Mouse (Mus musculus) limb, embryonic 11.5 days (tissue): ENCODE measurements around the gene Myh7. TPM values are rescaled to one million over a fixed set of nuclear protein-coding genes. Genes with fewer than 3 reads are reported as not detected.

ENCODE experiments used
- ATAC-seq: fragments of 200-750 bp; cut with Nextera tagmentation; 2 replicates; pipeline ENCODE4 v1.8.0; 2017; ENCODE audit warnings: low read depth; ENCODE audit not compliant: insufficient number of reproducible peaks, low FRiP score, low TSS enrichment
- DNase-seq: peaks from one replicate; pipeline ENCODE4 v3.0.0-alpha.2; 2015; ENCODE audit warnings: low spot score
- H3K27ac ChIP-seq: fragments of 300-500 bp; sonication (generic); replicated peaks from 2 replicates; pipeline ENCODE4 v1.5.1; 2014; ENCODE audit warnings: low read depth, mild to moderate bottlenecking, low read length
- H3K27me3 ChIP-seq: fragments of 300-500 bp; sonication (generic); 2 replicates; pipeline ENCODE4 v1.6.1; 2014; ENCODE audit warnings: mild to moderate bottlenecking, low read length, mixed read lengths; ENCODE audit not compliant: control insufficient read depth, insufficient read depth
- H3K36me3 ChIP-seq: fragments of 300-500 bp; sonication (generic); 2 replicates; pipeline ENCODE4 v1.6.1; 2014; ENCODE audit warnings: mild to moderate bottlenecking, low read length, moderate library complexity, mixed read lengths; ENCODE audit not compliant: control insufficient read depth, insufficient read depth
- H3K4me1 ChIP-seq: fragments of 300-500 bp; sonication (generic); 2 replicates; pipeline ENCODE4 v1.6.1; 2014; ENCODE audit warnings: low read length, mixed read lengths; ENCODE audit not compliant: control insufficient read depth, insufficient read depth
- H3K4me2 ChIP-seq: fragments of 300-500 bp; sonication (generic); 2 replicates; pipeline ENCODE4 v1.6.1; 2014; ENCODE audit warnings: low read depth, mild to moderate bottlenecking, moderate library complexity; ENCODE audit not compliant: severe bottlenecking
- H3K4me3 ChIP-seq: fragments of 300-500 bp; sonication (generic); 2 replicates; pipeline ENCODE4 v1.5.1; 2014; ENCODE audit warnings: low read depth, low read length
- H3K9ac ChIP-seq: fragments of 300-500 bp; sonication (generic); 2 replicates; pipeline ENCODE4 v1.6.1; 2014; ENCODE audit warnings: mild to moderate bottlenecking, low read length
- H3K9me3 ChIP-seq: fragments of 300-500 bp; sonication (generic); 2 replicates; pipeline ENCODE4 v1.6.1; 2016; ENCODE audit warnings: low read length; ENCODE audit not compliant: control insufficient read depth
- WGBS: fragments of 180-500 bp; shearing (Covaris S2); extraction: QIAGEN DNeasy Blood & Tissue Kit; methylation state at CpG from one replicate; pipeline ENCODE4 v1.1.7; 2014; 5-methylcytosine and 5-hydroxymethylcytosine counted together
- polyA plus RNA-seq: library from polyadenylated mRNA; unstranded; fragments of >200 nt; fragmentation: Nextera tagmentation; extraction: Ambion mirVana; gene quantifications from 2 replicates; pipeline ENCODE4 v1.2.1, GENCODE M21; 2014

Gene Myh7
- polyA plus RNA-seq, 1 experiment from 2014 or later = 1.5 TPM

- Histone ChIP-seq H3K4me3 (no peak overlapping the region), H3K27ac (no peak overlapping the region), H3K9me3 (no peaks in the 10 kb centered on the region), H3K36me3 (peaks cover 15% of the 10 kb centered on the region; the same call in 1 of the 2 replicates), H3K4me2 (no peak overlapping the region), H3K4me1 (peaks cover 8% of the 10 kb centered on the region; the same call in 1 of the 2 replicates), H3K27me3 (no peaks in the 10 kb centered on the region), H3K9ac (no peak overlapping the region)
- DNase-seq (peak; percentile 78), ATAC-seq (no peak)
- 67% methylated on average over 7 of the region's 7 CpGs for WGBS
Observed at GRCm38 (mm10) chr14:55024236-55024635, 29.8 kb upstream of the Myh7 start.

- 89% methylated on average over 15 of the region's 15 CpGs for WGBS
- no peak overlapping the region for H3K4me3 ChIP-seq
- peaks cover 15% of the 10 kb centered on the region; the same call in 1 of the 2 replicates for H3K36me3 ChIP-seq
Observed at GRCm38 (mm10) chr14:55023011-55023410, 28.6 kb upstream of the Myh7 start.

GRCm38 (mm10) chr14:55020394-55020793 is 26.0 kb upstream of the Myh7 start:
- H3K36me3 ChIP-seq = peaks cover 15% of the 10 kb centered on the region; the same call in 1 of the 2 replicates
- H3K27ac ChIP-seq = no peak overlapping the region
- DNase-seq (no peak), ATAC-seq (no peak)
- H3K4me2 ChIP-seq = no peak overlapping the region
- no peaks in the 10 kb centered on the region for H3K4me1 ChIP-seq
- H3K9me3 ChIP-seq = no peaks in the 10 kb centered on the region
- WGBS = 91% methylated on average over 9 of the region's 9 CpGs
- H3K27me3 ChIP-seq = no peaks in the 10 kb centered on the region
- no peak overlapping the region for H3K9ac ChIP-seq
- no peak overlapping the region for H3K4me3 ChIP-seq

More at GRCm38 (mm10) chr14:55023011-55023410, 28.6 kb upstream of the Myh7 start:
- Histone ChIP-seq H3K9me3 (no peaks in the 10 kb centered on the region), H3K9ac (no peak overlapping the region), H3K27me3 (no peaks in the 10 kb centered on the region), H3K27ac (no peak overlapping the region), H3K4me2 (no peak overlapping the region), H3K4me1 (0 out of 2 replicates have a peak, but pooled peaks cover 4% of the 10 kb centered on the region)
- ATAC-seq = no peak
- no peak for DNase-seq

DNA sequence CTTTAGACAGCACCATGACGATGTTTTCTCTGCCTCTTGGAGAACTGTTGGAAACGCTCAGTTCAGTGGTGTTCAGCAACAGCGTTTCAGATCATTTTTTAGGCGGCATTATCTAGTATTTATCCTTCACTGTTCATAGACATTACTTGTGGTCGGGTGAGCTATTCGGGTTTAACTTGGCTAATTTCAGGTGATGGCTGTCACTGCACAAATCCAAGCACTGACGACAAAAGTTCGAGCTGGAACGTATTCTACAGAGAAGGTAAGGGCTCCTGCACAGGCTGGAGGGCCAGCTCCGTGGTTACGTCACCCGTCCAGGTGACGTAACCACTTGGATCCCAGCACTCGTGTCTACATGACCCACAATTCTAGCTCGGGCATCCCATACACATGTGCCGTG is 22.4 kb upstream of the Myh7 start:
- no peaks in the 10 kb centered on the region for H3K27me3 ChIP-seq
- no peaks in the 10 kb centered on the region for H3K9me3 ChIP-seq
- no peak for DNase-seq
- H3K9ac ChIP-seq = no peak overlapping the region
- no peak for ATAC-seq
- peaks cover 4% of the 10 kb centered on the region; the same call in 1 of the 2 replicates for H3K36me3 ChIP-seq
- no peak overlapping the region for H3K4me3 ChIP-seq
- no peaks in the 10 kb centered on the region for H3K4me1 ChIP-seq
- no peak overlapping the region for H3K4me2 ChIP-seq
- 94% methylated on average over 16 of the region's 16 CpGs for WGBS
- no peak overlapping the region for H3K27ac ChIP-seq

- peak overlapping the region; percentile 36; the same call in 1 of the 2 replicates for H3K27ac ChIP-seq
- ATAC-seq = no peak
- WGBS = under 1% methylated on average over 17 of the region's 17 CpGs
Observed at GRCm38 (mm10) chr14:55015767-55016111, 21.3 kb upstream of the Myh7 start.

GRCm38 (mm10) chr14:55014991-55015766 is 20.8 kb upstream of the Myh7 start, which contains the start of gene Ngdn:
Gene Ngdn, plus strand, starts transcription at chr14:55015454.
- Histone ChIP-seq H3K9me3 (no peaks in the 10 kb centered on the region), H3K4me1 (no peaks in the 10 kb centered on the region), H3K4me3 (peak within 1 kb of the TSS; percentile 80), H3K27me3 (no peaks in the 10 kb centered on the region), H3K4me2 (peak within 1 kb of the TSS; percentile 81), H3K9ac (peak within 1 kb of the TSS; percentile 81), H3K36me3 (no peaks in the 10 kb centered on the region), H3K27ac (peak within 1 kb of the TSS; percentile 74)
- ATAC-seq (peak; percentile 96), DNase-seq (peak; percentile 99)
- under 1% methylated on average over 36 of the region's 36 CpGs for WGBS

More at GRCm38 (mm10) chr14:55015767-55016111, 21.3 kb upstream of the Myh7 start:
- H3K27me3 ChIP-seq = no peaks in the 10 kb centered on the region
- H3K9me3 ChIP-seq = no peaks in the 10 kb centered on the region
- no peaks in the 10 kb centered on the region for H3K36me3 ChIP-seq
- DNase-seq = no peak
- H3K4me2 ChIP-seq = peak overlapping the region; percentile 81
- no peaks in the 10 kb centered on the region for H3K4me1 ChIP-seq
- peak overlapping the region; percentile 72 for H3K9ac ChIP-seq
- peak overlapping the region; percentile 80 for H3K4me3 ChIP-seq

- peak overlapping the region; percentile 74 for H3K27ac ChIP-seq
- H3K9ac ChIP-seq = peak overlapping the region; percentile 81
- DNase-seq = no peak
- H3K4me2 ChIP-seq = peak overlapping the region; percentile 64
- ATAC-seq = peak; percentile 45
- H3K36me3 ChIP-seq = no peaks in the 10 kb centered on the region
- no peaks in the 10 kb centered on the region for H3K27me3 ChIP-seq
- H3K9me3 ChIP-seq = no peaks in the 10 kb centered on the region
- H3K4me3 ChIP-seq = peak overlapping the region; percentile 80
- H3K4me1 ChIP-seq = no peaks in the 10 kb centered on the region
- WGBS = under 1% methylated on average over 27 of the region's 27 CpGs
Observed at GRCm38 (mm10) chr14:55014591-55014990, 20.2 kb upstream of the Myh7 start.

GRCm38 (mm10) chr14:55011116-55011515 is 16.7 kb upstream of the Myh7 start:
- no peak for ATAC-seq
- Histone ChIP-seq H3K27me3 (no peaks in the 10 kb centered on the region), H3K36me3 (no peaks in the 10 kb centered on the region), H3K9me3 (no peaks in the 10 kb centered on the region), H3K9ac (no peak overlapping the region), H3K4me3 (no peak overlapping the region), H3K27ac (no peak overlapping the region), H3K4me1 (no peaks in the 10 kb centered on the region), H3K4me2 (no peak overlapping the region)
- 62% methylated on average over 4 of the region's 4 CpGs for WGBS
- DNase-seq = peak; percentile 50
